Mouse (Mus musculus): ENCODE data around the gene Gcc1.

The Gcc1 gene

GRCm38 (mm10) chr6:28421469-28422000 is 6.7 kb downstream of the Gcc1 start:
- DNase-seq, result peak; percentile 92

- DNase-seq, result no peak
Measured at GRCm38 (mm10) chr6:28420865-28421264, 7.3 kb downstream of the Gcc1 start.

GRCm38 (mm10) chr6:28420361-28420760 is 7.8 kb downstream of the Gcc1 start:
- DNase-seq, result peak; percentile 13

GRCm38 (mm10) chr6:28419673-28420072 is 8.5 kb downstream of the Gcc1 start:
- no peak for DNase-seq

GRCm38 (mm10) chr6:28418449-28418848 is 9.7 kb downstream of the Gcc1 start:
- DNase-seq, result peak; percentile 69

- no peak for DNase-seq
Measured at GRCm38 (mm10) chr6:28416981-28417380, 11.2 kb downstream of the Gcc1 start.

GRCm38 (mm10) chr6:28411236-28411635 is 17.0 kb downstream of the Gcc1 start:
- no peak for DNase-seq

GRCm38 (mm10) chr6:28410053-28410452 is 18.1 kb downstream of the Gcc1 start:
- DNase-seq, result no peak

GRCm38 (mm10) chr6:28399791-28400190 is 28.4 kb downstream of the Gcc1 start:
- DNase-seq, result no peak

- no peak for DNase-seq
Measured at GRCm38 (mm10) chr6:28398726-28399125, 29.5 kb downstream of the Gcc1 start.

- DNase-seq, result no peak
Measured at GRCm38 (mm10) chr6:28397681-28398203, 30.4 kb downstream of the Gcc1 start, which contains the start of gene Zfp800. Gene Zfp800, minus strand, starts transcription at chr6:28398005.

- DNase-seq, result no peak
Measured at GRCm38 (mm10) chr6:28396853-28397457, 31.2 kb downstream of the Gcc1 start.

GRCm38 (mm10) chr6:28396051-28396852 is 31.9 kb downstream of the Gcc1 start:
- no peak for DNase-seq

GRCm38 (mm10) chr6:28389038-28389437 is 39.2 kb downstream of the Gcc1 start:
- DNase-seq, result no peak

GRCm38 (mm10) chr6:28385169-28385568 is 43.0 kb downstream of the Gcc1 start:
- DNase-seq, result no peak

- DNase-seq, result no peak
Measured at GRCm38 (mm10) chr6:28381983-28382382, 46.2 kb downstream of the Gcc1 start.

- DNase-seq, result no peak
Measured at GRCm38 (mm10) chr6:28369966-28370683, 58.1 kb downstream of the Gcc1 start.

GRCm38 (mm10) chr6:28367575-28367974 is 60.6 kb downstream of the Gcc1 start:
- no peak for DNase-seq

Measured in right cerebral cortex, postnatal 14 days (tissue).